Mouse (Mus musculus) cerebellum, postnatal 4 days (tissue): Measurements from ENCODE around the gene Papolb.

ENCODE experiments used
- DNase-seq, 2 experiments: peaks; one replicate each; pipeline ENCODE4 v3.0.0; 2022; ENCODE audit warnings: low spot score in 2 of 2, mixed read lengths in 1 of 2

Gene Papolb

DNA sequence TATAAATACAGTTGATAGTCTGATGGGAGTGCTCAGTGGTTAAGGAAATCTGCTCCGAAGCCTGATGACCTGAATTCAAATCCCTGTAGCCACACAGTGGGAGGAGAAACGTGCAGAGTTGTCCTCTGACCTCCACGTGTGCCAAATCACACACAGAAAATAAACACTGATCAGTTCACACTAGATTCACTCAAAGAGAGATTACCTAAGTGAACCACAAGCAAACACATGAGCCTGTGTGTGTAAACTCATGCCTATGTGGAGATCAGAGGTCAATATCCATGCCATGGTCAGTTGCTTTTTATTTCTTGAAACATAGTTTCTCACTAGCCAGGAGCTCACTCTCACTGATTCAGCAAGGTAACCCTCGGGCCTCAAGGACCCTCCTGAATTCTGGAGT lies 9.5 kb downstream of the Papolb start:
- DNase-seq = no peak

DNA sequence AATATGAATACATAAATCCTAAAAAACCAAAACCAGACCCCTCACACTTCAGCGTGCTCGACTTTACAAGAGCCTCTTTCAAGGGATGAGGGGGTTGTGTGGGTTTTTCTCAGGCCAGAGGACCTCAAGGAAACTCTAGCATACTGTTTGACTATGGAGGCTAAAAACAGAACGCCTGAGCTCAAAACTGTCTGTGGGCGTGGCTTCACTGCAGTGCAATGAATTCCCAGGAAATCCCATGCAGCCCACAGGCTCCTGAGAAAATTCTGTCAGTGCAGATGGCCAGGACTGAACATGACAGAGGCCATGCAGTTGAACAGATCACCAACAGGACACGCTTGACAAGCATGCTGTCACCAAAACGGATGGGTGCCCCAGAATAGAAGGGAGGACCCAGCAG lies 10.9 kb downstream of the Papolb start:
- DNase-seq = no peak

- no peak for DNase-seq
Measured at GRCm38 (mm10) chr5:142512112-142512511, 17.8 kb downstream of the Papolb start.

DNA sequence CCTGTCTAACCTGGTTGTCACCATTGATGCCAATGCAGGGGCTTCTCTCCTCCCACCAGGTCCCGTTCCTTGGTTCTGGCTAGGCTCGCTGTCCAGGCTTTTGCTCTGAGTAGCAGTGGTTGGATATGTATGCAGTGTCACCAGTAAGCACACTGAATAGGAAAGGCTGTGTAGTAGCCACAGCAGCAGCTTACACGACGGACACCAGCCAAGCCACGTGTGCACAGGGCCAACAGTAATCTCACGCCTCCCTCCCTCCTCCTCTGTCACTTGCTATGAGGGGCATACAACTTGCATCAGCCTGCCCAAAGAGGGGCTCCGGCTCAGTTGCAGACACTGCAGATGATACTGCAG lies 19.8 kb downstream of the Papolb start:
- peak in 1 of 2 experiments; percentile 29 for DNase-seq

- DNase-seq = peak in 1 of 2 experiments; percentile 65
Measured at GRCm38 (mm10) chr5:142509141-142510060, 20.5 kb downstream of the Papolb start.

DNA sequence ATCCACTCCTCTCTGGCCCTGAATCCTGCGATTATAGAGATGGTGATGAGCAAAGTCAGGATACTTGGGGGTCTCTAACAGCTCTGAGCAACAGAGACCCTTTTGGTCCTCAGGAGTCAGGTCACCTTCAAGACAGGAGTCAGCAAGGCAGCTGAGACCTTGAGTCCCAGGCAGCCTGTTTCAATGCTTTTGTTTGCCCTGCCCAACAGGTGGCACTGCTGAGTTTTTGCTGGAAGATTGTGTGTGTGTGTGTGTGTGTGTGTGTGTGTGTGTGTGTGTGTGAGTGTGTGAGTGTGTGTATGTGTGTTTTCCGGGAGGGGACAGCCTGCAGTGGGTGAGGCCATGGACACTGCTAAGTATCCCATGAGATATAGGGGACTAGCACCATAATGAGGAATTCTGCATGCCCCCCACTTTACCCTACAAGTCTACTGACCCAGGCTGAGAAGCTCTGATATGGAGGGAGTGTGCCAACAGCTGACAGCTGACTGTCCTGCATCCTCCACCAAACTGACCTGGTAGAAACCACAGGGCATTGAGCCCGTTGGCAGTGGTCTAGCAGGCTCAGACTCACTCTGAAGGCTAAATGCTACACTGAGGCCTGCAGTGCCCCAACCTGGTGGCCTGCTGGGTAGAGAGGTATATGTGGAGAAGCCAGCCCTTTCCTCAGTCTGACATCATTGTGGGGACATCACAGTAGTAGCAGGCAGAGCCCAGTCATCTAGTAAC lies 24.0 kb downstream of the Papolb start:
- DNase-seq = no peak

GRCm38 (mm10) chr5:142504175-142504574 lies 25.7 kb downstream of the Papolb start:
- DNase-seq = no peak

DNA sequence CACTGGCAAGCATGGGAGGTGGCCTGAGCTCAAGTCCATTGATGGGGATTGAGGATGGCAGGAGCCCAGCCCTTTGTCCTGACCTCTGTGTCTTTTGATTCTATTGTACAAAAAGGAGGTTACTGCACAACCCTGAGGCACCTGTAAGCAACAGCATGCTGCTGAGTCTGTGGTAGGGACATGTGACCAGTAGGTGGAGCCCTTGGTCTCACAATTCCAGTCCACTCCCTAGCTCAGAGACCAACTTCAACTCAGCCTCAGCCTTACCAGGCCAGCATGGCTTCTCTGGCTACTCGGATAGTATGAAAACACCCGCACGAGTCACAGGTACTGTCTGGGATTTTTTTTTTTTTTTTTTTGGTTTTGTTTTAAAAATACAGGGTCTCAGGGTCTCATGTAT lies 27.5 kb downstream of the Papolb start:
- DNase-seq = peak; percentile 62 to 86

GRCm38 (mm10) chr5:142500918-142501317 lies 29.0 kb downstream of the Papolb start:
- no peak for DNase-seq

GRCm38 (mm10) chr5:142498964-142499363 lies 30.9 kb downstream of the Papolb start:
- peak in 1 of 2 experiments; percentile 70 for DNase-seq

DNA sequence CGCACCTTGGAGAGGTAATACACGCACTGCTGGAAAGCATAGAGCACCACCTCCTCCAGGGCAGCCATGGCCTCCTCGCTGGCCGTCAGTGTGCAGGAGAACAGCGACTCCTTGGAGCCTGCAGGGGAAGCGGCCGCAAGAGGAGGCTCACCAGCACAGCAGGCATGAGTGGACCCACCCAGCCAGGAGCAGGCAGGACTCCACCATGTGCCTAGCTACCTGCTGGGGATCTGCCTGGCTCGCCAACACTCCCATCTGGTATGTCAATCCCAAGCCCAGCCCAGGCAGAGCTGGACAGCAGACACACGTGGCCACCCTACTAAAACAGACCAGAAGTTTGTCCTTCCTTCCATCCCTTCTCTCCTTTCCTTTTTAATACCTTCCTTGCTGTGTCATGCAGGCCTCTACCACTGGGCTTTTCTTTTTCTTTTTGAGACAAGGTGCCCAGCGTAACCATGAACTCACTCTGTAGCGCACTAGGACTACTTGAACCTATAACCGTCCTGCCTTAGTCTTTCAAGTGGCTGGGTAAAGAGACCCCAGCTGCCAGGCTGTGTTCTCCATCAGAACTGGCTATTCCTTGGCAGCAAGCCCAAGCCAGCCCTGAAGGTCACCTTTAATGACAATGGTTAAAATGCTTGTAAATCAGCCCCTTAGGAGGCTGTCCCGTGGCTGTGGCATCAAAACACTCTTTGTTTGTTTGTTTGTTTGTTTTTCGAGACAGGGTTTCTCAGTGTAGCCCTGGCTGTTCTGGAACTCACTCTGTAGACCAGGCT lies 34.4 kb downstream of the Papolb start:
- peak in 1 of 2 experiments; percentile 37 for DNase-seq

- DNase-seq = no peak
Measured at GRCm38 (mm10) chr5:142493307-142493706, 36.6 kb downstream of the Papolb start.

DNA sequence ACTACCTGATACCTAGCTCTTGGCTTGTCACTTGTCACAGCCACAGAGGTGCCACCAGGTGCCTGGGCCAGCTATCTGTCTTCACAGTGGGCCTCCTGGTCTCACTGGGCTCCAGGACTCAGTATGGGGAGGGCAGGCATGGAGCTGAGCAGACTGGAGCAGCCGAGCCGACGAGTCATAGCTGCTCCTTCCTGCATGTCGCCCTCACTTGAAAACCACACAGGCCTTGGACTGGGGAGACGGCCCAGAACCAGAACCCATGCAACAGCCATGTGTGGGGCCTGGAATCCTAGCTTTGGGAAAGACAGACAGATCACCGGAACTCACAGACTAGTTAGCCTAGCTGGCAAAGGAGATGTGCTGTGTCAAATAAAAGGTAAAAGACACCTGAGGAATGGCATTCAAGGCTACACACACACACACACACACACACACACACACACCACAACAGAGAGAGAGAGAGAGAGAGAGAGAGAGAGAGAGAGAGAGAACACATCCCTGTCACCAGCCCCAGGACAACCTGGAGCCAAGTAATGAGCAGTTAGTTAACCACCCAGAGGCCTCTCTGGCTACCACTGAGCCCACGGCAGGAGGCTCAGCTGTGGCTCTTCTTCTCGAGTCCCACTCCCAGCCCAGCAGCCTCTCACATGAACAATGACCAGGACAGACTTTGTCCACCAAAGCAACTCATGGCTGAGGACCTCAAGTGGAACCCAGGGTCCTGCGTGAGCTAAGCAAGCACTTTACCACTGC lies 39.7 kb downstream of the Papolb start:
- DNase-seq = no peak

GRCm38 (mm10) chr5:142486654-142487053 lies 43.2 kb downstream of the Papolb start:
- DNase-seq = no peak

DNA sequence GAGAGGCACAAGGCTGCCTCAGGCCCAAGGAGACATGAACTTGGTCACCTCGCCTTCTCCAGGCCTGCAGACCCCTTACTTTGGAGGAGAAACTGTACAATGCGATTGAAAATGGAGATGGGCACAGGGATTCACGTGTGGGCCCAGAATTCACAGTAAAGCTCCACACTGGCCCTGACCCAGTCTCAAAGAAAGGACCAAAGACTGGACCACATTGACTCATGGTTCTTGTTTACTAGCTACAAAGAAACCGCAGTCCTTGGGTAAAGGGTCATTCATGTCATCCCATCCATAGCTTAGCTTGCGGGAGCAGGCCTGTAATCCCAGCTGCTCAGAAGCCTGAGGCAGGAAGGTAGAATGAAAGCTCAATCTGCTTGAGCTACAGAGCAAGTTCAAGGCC lies 46.3 kb downstream of the Papolb start:
- no peak for DNase-seq

DNA sequence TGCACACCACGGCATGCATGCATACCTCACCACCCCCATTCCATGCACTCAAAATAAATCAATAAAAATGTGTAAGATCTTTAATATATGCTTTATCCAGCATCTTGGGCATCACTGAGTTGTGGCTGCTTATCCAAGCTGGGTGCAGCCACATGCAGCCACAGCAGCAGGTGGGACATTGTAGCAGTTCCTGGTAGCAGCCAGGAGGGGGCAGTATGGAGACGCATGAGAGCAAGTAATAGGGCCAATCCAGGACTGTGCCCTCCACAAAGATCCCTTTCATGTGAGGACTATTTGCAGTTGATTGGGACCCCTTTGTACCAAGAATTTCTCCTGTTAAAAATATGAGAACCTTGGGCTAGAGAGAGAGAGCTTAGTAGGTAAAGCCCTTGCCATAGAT lies 47.4 kb downstream of the Papolb start:
- DNase-seq = no peak

GRCm38 (mm10) chr5:142478829-142479435 lies 50.9 kb downstream of the Papolb start:
- peak; percentile 85 to 88 for DNase-seq

DNA sequence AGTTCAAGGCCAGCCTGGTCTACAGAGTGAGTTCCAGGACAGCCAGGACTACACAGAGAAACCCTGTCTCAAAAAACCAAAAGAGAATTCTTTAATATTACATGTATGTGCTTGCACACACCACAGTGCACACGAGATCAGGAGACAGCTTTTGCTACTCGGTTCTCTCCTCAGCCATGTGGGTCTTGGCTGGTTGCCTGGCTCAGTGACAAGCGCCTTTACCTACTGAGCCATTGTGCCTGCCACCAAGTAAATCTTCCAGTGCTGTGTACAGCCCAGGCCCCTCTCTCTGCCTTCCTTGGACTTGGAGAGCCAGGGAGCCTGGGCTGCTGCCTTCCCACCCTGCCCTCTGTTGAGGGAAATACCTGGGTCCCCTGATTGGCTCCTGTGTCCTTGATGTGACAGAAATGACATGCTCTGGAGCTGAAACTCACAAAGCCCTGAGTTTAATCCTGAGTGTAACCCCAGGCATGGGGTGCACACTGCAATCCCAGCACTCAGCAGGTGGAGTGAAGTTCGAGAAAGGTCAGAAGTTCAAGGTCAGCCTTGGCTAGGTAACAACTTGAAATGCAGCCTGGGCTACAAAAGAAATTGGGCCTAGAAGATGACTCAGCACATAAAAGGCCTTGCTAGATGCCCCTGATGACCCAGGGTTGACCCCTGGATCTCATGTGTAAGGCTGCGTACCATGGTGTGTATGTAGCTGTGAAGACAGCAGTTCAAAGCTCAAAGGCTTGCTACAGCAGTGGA lies 51.8 kb downstream of the Papolb start:
- DNase-seq = no peak

DNA sequence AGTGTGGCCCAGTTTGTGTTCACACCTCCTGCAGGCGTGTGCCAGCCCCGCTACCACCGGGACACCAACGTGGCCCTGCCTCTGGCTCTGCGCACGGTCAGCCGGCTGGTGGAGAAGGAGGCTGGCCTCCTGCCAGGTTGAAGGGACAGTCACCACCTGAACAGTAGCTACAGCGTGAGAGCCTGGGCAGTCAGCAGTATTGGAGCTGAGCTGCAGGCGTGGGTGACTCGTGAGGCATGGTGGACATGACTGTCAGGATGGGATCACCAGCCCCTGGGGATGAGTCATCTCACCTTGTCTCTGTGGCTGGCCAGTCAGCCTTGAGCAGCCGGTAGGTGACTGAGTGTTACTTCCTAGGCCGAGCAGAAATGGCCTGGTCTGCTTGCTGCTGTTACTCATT lies 52.5 kb downstream of the Papolb start:
- DNase-seq = no peak
